Mouse (Mus musculus): ENCODE measurements around the gene Crip1. TPM values are rescaled to one million over a fixed set of nuclear protein-coding genes. Genes with fewer than 3 reads are reported as not detected.

Crip1 gene
- polyA plus RNA-seq, 1 experiment from 2014 or later = 293 TPM

DNA sequence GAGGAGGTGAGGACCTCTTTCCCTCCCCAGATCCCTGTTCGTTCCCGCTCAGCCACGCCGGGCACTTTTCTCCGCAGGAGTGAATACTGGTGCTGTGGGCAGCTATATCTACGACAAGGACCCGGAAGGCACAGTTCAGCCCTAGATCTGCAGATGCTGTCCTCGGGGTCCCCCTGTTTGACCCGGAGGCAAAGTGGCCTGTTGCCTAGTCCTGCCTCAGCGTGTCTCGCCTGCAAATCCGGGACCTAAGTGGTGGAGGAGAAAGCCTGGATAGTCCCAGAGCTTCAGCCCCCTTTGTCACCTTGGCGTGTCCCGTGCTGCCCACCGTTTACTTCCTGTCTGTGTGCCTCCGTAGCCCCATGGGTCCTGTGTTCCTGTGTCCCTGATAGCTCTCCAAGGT, 1.2 kb upstream of the Crip1 start:
- ATAC-seq (ENCODE audit: low FRiP score, low TSS enrichment) = no peak

DNA sequence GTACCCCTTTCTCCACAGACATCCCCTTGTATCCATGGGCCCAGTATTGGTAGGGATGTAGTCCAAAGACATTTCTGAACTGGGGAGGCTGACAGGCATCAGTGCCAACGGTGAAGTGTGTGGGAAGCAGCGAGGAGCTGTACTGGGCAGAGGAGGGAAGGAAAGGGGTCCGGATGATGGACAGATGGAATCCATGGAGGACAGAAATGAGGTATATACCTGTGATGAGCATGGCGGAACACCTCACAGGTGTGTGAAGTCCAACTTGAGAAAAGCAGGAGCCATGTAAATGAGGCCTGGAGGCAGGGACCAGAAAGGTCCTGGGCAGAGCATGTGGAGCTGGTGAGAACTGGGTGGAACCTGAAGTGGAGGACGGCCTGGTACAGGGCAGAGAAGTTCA, 525 bp upstream of the Crip1 start:
- no peaks in the 10 kb centered on the region for H3K9me3 ChIP-seq (ENCODE audit: low read length)
- no peak overlapping the region for H3K4me3 ChIP-seq (ENCODE audit: low read length)
- peaks cover 72% of the 10 kb centered on the region for H3K4me1 ChIP-seq (ENCODE audit: insufficient read depth, low read length)
- H3K4me2 ChIP-seq (replicated peaks; ENCODE audit: low read depth, low read length) = no peak overlapping the region
- WGBS = 81% methylated on average over 5 of the region's 5 CpGs
- H3K36me3 ChIP-seq (ENCODE audit: insufficient read depth, low read length) = peaks cover 18% of the 10 kb centered on the region
- ATAC-seq (ENCODE audit: low FRiP score, low TSS enrichment) = no peak
- no peak overlapping the region for H3K27ac ChIP-seq (ENCODE audit: low read length)
- H3K27me3 ChIP-seq (ENCODE audit: insufficient read depth, low read length) = no peaks in the 10 kb centered on the region; the same call in 1 of the 2 replicates
- no peak overlapping the region for H3K9ac ChIP-seq (replicated peaks; ENCODE audit: low read length)

More for the DNA sequence above, 1.2 kb upstream of the Crip1 start:
- Histone ChIP-seq H3K4me3 (ENCODE audit: low read length) (no peak overlapping the region), H3K4me1 (ENCODE audit: insufficient read depth, low read length) (peaks cover 75% of the 10 kb centered on the region), H3K27ac (ENCODE audit: low read length) (no peak overlapping the region), H3K27me3 (ENCODE audit: insufficient read depth, low read length) (no peaks in the 10 kb centered on the region), H3K4me2 (replicated peaks; ENCODE audit: low read depth, low read length) (no peak overlapping the region), H3K36me3 (ENCODE audit: insufficient read depth, low read length) (peaks cover 18% of the 10 kb centered on the region), H3K9ac (replicated peaks; ENCODE audit: low read length) (no peak overlapping the region), H3K9me3 (ENCODE audit: low read length) (no peaks in the 10 kb centered on the region)
- 90% methylated on average over 16 of the region's 16 CpGs for WGBS

DNA sequence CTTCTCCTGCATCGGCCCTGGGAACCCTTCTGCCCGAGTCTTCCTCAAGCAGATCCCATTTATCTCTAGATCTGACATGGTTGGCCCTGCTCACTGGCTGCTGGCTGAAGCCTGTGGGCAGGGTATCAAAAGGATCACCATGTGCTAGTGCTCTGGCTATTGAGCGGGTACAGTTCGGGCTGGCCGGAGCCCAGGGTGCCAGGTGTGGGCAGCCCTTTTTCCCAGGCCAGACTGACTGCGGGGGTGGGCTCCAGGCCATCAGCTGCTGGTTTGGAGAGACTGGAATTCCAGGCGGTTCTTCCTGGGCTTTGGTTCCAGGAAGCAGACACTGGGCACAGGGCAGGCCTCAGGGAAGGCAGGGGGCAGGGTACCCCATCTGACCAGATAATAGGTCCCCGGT, 1.4 kb downstream of the Crip1 start:
- H3K4me2 ChIP-seq (replicated peaks; ENCODE audit: low read depth, low read length) = no peak overlapping the region
- H3K27me3 ChIP-seq (ENCODE audit: insufficient read depth, low read length) = no peaks in the 10 kb centered on the region; the same call in 1 of the 2 replicates
- H3K9me3 ChIP-seq (ENCODE audit: low read length) = no peaks in the 10 kb centered on the region
- H3K36me3 ChIP-seq (ENCODE audit: insufficient read depth, low read length) = peaks cover 18% of the 10 kb centered on the region
- ATAC-seq (ENCODE audit: low FRiP score, low TSS enrichment) = no peak
- 77% methylated on average over 8 of the region's 8 CpGs for WGBS
- peaks cover 67% of the 10 kb centered on the region for H3K4me1 ChIP-seq (ENCODE audit: insufficient read depth, low read length)
- H3K4me3 ChIP-seq (ENCODE audit: low read length) = no peak overlapping the region
- peak overlapping the region; percentile 18; the same call in 1 of the 2 replicates for H3K27ac ChIP-seq (ENCODE audit: low read length)
- no peak overlapping the region; the same call in 1 of the 2 replicates for H3K9ac ChIP-seq (replicated peaks; ENCODE audit: low read length)

DNA sequence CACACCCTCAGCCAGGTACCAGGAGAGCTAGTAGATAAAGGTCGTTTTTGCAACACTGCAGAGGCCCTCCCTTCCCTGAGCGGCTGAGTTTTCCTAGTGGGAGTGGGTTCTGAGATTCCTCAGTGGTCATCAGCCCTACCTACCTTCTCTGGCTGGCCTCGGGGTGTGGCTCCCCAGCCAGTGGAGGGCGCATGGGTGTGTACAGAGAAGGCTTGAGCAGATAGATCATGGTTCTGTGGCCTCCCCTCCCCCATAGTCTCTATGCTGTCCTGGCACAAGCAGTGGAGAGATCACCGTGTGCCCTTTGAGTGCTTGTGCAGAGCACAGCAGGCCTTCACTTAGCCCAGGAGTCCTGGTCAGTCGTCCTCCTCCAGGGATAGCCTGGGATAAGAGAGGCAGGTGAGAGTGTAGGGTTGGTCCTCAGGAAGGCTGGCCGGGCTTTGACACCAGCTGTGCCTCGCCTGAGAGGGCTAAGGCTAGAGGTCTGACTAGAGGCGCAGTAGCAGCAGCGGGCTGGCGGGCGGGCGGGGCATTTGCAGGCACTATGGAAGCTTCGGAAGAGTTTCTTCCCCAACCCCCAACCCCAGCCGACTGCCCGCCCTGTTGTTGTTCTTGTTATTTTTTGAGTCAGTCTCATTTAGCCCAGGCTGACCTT, 2.4 kb downstream of the Crip1 start:
- Histone ChIP-seq H3K4me2 (replicated peaks; ENCODE audit: low read depth, low read length) (no peak overlapping the region), H3K9ac (replicated peaks; ENCODE audit: low read length) (no peak overlapping the region), H3K27ac (ENCODE audit: low read length) (no peak overlapping the region), H3K36me3 (ENCODE audit: insufficient read depth, low read length) (peaks cover 16% of the 10 kb centered on the region), H3K9me3 (ENCODE audit: low read length) (no peaks in the 10 kb centered on the region), H3K4me1 (ENCODE audit: insufficient read depth, low read length) (peaks cover 58% of the 10 kb centered on the region), H3K4me3 (ENCODE audit: low read length) (no peak overlapping the region), H3K27me3 (ENCODE audit: insufficient read depth, low read length) (no peaks in the 10 kb centered on the region; the same call in 1 of the 2 replicates)
- 42% methylated on average over 16 of the region's 16 CpGs for WGBS
- ATAC-seq (ENCODE audit: low FRiP score, low TSS enrichment) = no peak

DNA sequence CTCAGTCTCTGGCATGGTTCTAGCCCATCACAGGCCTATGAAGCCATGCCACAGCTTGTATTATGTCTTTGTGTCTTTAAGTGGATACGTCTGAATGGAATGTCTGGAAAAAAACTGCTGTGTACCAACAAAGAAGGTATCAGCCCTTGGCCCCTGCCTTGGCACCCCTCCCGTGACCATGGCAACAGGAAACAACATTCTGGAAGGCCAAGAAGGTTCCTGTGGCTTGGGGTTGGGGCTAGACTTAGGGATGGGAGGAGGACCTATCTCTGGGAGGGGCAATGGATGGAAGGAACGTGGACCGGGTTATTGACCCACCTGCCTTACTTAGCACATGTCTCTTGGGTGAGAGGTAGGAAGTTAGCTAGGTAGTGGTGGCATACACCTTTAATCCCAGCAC, 3.2 kb downstream of the Crip1 start:
- no peaks in the 10 kb centered on the region; the same call in 1 of the 2 replicates for H3K27me3 ChIP-seq (ENCODE audit: insufficient read depth, low read length)
- no peak overlapping the region for H3K9ac ChIP-seq (replicated peaks; ENCODE audit: low read length)
- no peaks in the 10 kb centered on the region for H3K9me3 ChIP-seq (ENCODE audit: low read length)
- 81% methylated on average over 4 of the region's 4 CpGs for WGBS
- no peak overlapping the region for H3K27ac ChIP-seq (ENCODE audit: low read length)
- H3K4me3 ChIP-seq (ENCODE audit: low read length) = no peak overlapping the region
- no peak overlapping the region for H3K4me2 ChIP-seq (replicated peaks; ENCODE audit: low read depth, low read length)
- H3K4me1 ChIP-seq (ENCODE audit: insufficient read depth, low read length) = peaks cover 51% of the 10 kb centered on the region
- H3K36me3 ChIP-seq (ENCODE audit: insufficient read depth, low read length) = peaks cover 8% of the 10 kb centered on the region; the same call in 1 of the 2 replicates
- ATAC-seq (ENCODE audit: low FRiP score, low TSS enrichment) = no peak

DNA sequence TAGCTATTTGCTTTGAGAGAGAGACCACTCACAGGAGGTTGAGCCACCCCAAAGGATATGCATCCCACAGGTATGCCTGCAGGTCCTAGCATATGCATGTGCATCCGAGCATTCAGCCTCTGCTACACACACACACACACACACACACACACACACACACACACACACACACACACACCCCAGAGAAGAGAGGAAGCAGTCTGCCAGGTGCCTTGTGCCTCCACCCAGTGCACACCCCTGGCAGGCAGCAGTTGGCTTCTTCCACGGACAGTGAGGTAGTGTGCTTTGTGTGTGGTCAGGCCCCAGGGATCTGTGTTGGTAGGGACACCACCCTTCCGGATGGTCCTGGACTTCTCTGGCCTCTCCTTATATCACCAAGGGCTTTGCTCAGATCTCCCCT, 3.8 kb downstream of the Crip1 start:
- WGBS = 73% methylated on average over 3 of the region's 3 CpGs
- no peak overlapping the region for H3K4me2 ChIP-seq (replicated peaks; ENCODE audit: low read depth, low read length)
- peaks cover 2% of the 10 kb centered on the region; the same call in 1 of the 2 replicates for H3K36me3 ChIP-seq (ENCODE audit: insufficient read depth, low read length)
- peaks cover 54% of the 10 kb centered on the region for H3K4me1 ChIP-seq (ENCODE audit: insufficient read depth, low read length)
- no peak overlapping the region for H3K4me3 ChIP-seq (ENCODE audit: low read length)
- no peak overlapping the region for H3K27ac ChIP-seq (ENCODE audit: low read length)
- H3K9ac ChIP-seq (replicated peaks; ENCODE audit: low read length) = no peak overlapping the region
- H3K9me3 ChIP-seq (ENCODE audit: low read length) = no peaks in the 10 kb centered on the region
- H3K27me3 ChIP-seq (ENCODE audit: insufficient read depth, low read length) = no peaks in the 10 kb centered on the region; the same call in 1 of the 2 replicates
- ATAC-seq (ENCODE audit: low FRiP score, low TSS enrichment) = no peak

DNA sequence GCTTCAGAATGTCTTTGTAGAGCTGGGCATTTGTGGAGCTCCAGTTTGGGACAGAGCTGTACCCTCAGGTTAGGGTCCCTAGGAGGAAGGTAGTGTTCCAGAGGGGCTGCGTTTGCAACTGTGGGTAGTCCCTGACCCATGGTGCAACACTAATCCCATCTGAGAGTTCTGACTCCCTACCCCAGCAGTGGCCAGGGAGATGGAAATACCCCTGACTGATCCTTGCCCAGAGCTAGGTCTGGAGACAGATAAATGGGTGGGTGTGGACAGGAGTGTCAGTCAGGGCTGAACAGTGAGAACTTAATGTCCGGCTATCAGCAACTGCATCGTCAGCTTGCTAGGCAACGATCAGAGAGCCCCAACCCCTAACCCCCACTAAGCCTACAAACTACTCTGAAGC, 4.5 kb downstream of the Crip1 start:
- no peak overlapping the region for H3K4me3 ChIP-seq (ENCODE audit: low read length)
- no peaks in the 10 kb centered on the region; the same call in 1 of the 2 replicates for H3K27me3 ChIP-seq (ENCODE audit: insufficient read depth, low read length)
- H3K36me3 ChIP-seq (ENCODE audit: insufficient read depth, low read length) = no peaks in the 10 kb centered on the region; the same call in 1 of the 2 replicates
- no peak overlapping the region for H3K27ac ChIP-seq (ENCODE audit: low read length)
- WGBS = 78% methylated on average over 4 of the region's 4 CpGs
- no peak for ATAC-seq (ENCODE audit: low FRiP score, low TSS enrichment)
- H3K4me1 ChIP-seq (ENCODE audit: insufficient read depth, low read length) = peaks cover 55% of the 10 kb centered on the region
- H3K9me3 ChIP-seq (ENCODE audit: low read length) = no peaks in the 10 kb centered on the region
- no peak overlapping the region for H3K9ac ChIP-seq (replicated peaks; ENCODE audit: low read length)
- no peak overlapping the region for H3K4me2 ChIP-seq (replicated peaks; ENCODE audit: low read depth, low read length)

DNA sequence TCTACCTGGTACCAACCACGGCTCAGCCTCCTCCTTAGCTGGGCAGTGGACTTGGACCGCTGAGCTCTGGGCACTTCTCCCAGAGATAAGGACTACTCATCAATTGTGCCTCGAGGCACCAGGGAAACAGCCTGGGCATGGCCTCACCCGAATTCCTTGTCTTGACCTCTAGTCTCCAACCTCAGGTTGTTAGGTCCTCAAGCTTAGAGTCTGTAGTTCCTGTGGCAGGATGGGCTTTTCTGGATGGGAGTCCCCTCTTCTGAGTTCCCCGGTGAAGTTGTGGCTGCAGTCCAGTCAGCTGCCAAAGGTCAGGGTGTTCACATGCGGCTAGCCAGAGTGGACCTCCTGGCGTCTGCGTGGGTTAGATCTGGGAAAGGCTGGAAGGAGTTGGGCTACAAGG, 4.9 kb downstream of the Crip1 start:
- peak overlapping the region; percentile 95; the same call in 1 of the 2 replicates for H3K4me2 ChIP-seq (replicated peaks; ENCODE audit: low read depth, low read length)
- no peaks in the 10 kb centered on the region for H3K36me3 ChIP-seq (ENCODE audit: insufficient read depth, low read length)
- no peak overlapping the region; the same call in 1 of the 2 replicates for H3K9ac ChIP-seq (replicated peaks; ENCODE audit: low read length)
- no peaks in the 10 kb centered on the region; the same call in 1 of the 2 replicates for H3K27me3 ChIP-seq (ENCODE audit: insufficient read depth, low read length)
- ATAC-seq (ENCODE audit: low FRiP score, low TSS enrichment) = no peak
- 68% methylated on average over 8 of the region's 8 CpGs for WGBS
- H3K27ac ChIP-seq (ENCODE audit: low read length) = no peak overlapping the region
- H3K9me3 ChIP-seq (ENCODE audit: low read length) = no peaks in the 10 kb centered on the region
- peaks cover 51% of the 10 kb centered on the region for H3K4me1 ChIP-seq (ENCODE audit: insufficient read depth, low read length)
- no peak overlapping the region for H3K4me3 ChIP-seq (ENCODE audit: low read length)

DNA sequence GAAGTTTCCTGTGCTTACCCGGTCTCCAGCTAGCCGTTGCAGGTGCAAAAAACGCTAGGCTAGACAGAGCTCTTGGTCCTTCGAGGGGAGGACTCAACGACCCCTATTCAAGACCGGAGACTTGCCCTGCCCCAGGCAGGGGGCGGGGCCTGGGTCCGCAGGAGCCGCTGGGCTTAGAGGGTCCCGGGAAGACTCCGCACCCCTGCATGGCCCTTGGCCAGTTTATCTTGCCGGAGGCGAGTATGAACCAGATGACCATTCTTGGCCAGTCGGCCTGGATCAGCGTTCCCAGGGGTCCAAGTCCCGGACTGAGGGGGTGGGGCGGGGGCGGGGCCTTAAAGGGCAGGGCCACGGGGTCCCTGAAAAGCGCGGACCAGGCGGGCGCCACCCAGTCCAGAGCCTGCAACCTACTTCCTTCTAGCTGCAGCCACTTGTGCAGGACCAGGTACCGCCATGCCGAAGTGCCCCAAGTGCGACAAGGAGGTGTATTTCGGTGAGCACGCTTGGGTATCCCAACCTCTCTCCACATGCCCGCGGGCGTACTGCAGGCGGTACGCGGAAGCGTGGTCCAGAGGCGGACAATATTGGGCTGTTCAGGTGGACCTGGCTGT, 5.7 kb downstream of the Crip1 start:
- H3K4me2 ChIP-seq (replicated peaks; ENCODE audit: low read depth, low read length) = peak overlapping the region; percentile 95
- no peak overlapping the region for H3K27ac ChIP-seq (ENCODE audit: low read length)
- H3K9ac ChIP-seq (replicated peaks; ENCODE audit: low read length) = peak overlapping the region; percentile 70
- WGBS = 1% methylated on average over 36 of the region's 36 CpGs
- peaks cover 47% of the 10 kb centered on the region for H3K4me1 ChIP-seq (ENCODE audit: insufficient read depth, low read length)
- H3K4me3 ChIP-seq (ENCODE audit: low read length) = peak overlapping the region; percentile 63
- ATAC-seq (ENCODE audit: low FRiP score, low TSS enrichment) = no peak
- no peaks in the 10 kb centered on the region for H3K9me3 ChIP-seq (ENCODE audit: low read length)
- H3K27me3 ChIP-seq (ENCODE audit: insufficient read depth, low read length) = no peaks in the 10 kb centered on the region; the same call in 1 of the 2 replicates
- no peaks in the 10 kb centered on the region for H3K36me3 ChIP-seq (ENCODE audit: insufficient read depth, low read length)

DNA sequence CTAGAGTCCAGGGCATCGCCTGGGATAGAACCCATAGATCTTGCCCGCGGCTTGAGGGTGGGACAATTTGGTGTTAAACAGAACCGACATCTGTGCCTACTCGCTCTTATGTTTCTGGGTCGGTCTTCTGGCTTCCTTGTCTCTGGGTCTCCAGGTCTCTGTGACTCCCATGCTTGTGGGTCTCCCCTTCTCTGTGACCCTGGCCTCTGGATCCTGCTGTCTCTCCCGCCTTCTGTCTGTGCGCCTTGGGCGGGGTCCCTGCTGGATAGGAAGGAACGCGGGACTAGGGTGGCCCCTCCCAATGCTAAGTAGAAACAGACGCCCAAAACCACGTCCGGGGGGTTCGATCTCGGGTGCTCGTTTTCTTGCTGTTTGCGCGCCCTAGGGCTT, 6.2 kb downstream of the Crip1 start:
- H3K4me1 ChIP-seq (ENCODE audit: insufficient read depth, low read length) = peaks cover 47% of the 10 kb centered on the region

More for the DNA sequence above, 6.2 kb downstream of the Crip1 start:
- Histone ChIP-seq H3K27ac (ENCODE audit: low read length) (no peak overlapping the region), H3K9me3 (ENCODE audit: low read length) (no peaks in the 10 kb centered on the region), H3K4me2 (replicated peaks; ENCODE audit: low read depth, low read length) (peak overlapping the region; percentile 95), H3K9ac (replicated peaks; ENCODE audit: low read length) (peak overlapping the region; percentile 70), H3K36me3 (ENCODE audit: insufficient read depth, low read length) (no peaks in the 10 kb centered on the region), H3K4me3 (ENCODE audit: low read length) (peak overlapping the region; percentile 63), H3K27me3 (ENCODE audit: insufficient read depth, low read length) (no peaks in the 10 kb centered on the region; the same call in 1 of the 2 replicates)
- WGBS = 29% methylated on average over 19 of the region's 19 CpGs
- ATAC-seq (ENCODE audit: low FRiP score, low TSS enrichment) = no peak
